Mouse (Mus musculus) left cerebral cortex, adult 6 months (tissue): Measurements from ENCODE around the gene C4b. TPM values are rescaled to one million over a fixed set of nuclear protein-coding genes. Genes with fewer than 3 reads are reported as not detected.

ENCODE experiments used
- long read RNA-seq, 2 experiments: library from polyadenylated mRNA; unstranded; transcript quantifications; one replicate each; pipeline ENCODE4 v2.0.0; 2019 to 2020
- polyA plus RNA-seq: library from polyadenylated mRNA; unstranded; fragments of <200 nt; fragmentation: Nextera tagmentation; gene quantifications from 2 replicates; pipeline ENCODE4 v1.2.3, GENCODE M21; 2021

Gene C4b
- polyA plus RNA-seq = 3.9 and 8.9 TPM in 2 replicates
- long read RNA-seq, experiment 1, full-length matches to known transcripts = 5 of 11 reads
- long read RNA-seq, experiment 1, partial matches to known transcripts = 5 of 11 reads
- long read RNA-seq, experiment 1, other reads (novel, unspliced or antisense) = 1 of 11 reads
- long read RNA-seq, experiment 2, partial matches to known transcripts = 8 of 8 reads
- long read RNA-seq, experiment 2, other reads (novel, unspliced or antisense) = 0 of 8 reads

GRCm38 (mm10) chr17:34743719-34744118 lies at the start of gene C4b:
Gene C4b (minus strand): TSS chr17:34743882.

Other genes starting within 250 kb of the C4b start
- gene Btnl6, start 226.5 kb downstream of the C4b start, polyA plus RNA-seq = not detected in 2 replicates
- gene Notch4, start 179.6 kb downstream of the C4b start, polyA plus RNA-seq = 0.38 and 2.3 TPM in 2 replicates
- gene Gpsm3, start 154.1 kb downstream of the C4b start, polyA plus RNA-seq = 0.33 and 1.7 TPM in 2 replicates
- gene Pbx2, start 152.6 kb downstream of the C4b start, polyA plus RNA-seq = 1.8 and 4.5 TPM in 2 replicates
- 0.64 and 0.85 TPM in 2 replicates for gene Ager, start 146.0 kb downstream of the C4b start, polyA plus RNA-seq
- 171 and 196 TPM in 2 replicates for gene Rnf5, start 140.2 kb downstream of the C4b start, polyA plus RNA-seq
- gene Agpat1, start 139.6 kb downstream of the C4b start, polyA plus RNA-seq = 68.0 and 88.2 TPM in 2 replicates
- gene Egfl8, start 127.9 kb downstream of the C4b start, polyA plus RNA-seq = 4.0 and 4.1 TPM in 2 replicates
- 6.5 and 13.9 TPM in 2 replicates for gene Ppt2, start 115.4 kb downstream of the C4b start, polyA plus RNA-seq
- gene Prrt1, start 114.3 kb downstream of the C4b start, polyA plus RNA-seq = 12.4 and 24.5 TPM in 2 replicates
- gene Fkbpl, start 99.1 kb downstream of the C4b start, polyA plus RNA-seq = 15.4 and 17.0 TPM in 2 replicates
- gene Atf6b, start 96.7 kb downstream of the C4b start, polyA plus RNA-seq = 25.6 and 45.1 TPM in 2 replicates
- gene Tnxb, start 73.3 kb downstream of the C4b start, polyA plus RNA-seq = 0.04 and 0.10 TPM in 2 replicates
- not detected in 2 replicates for gene Cyp21a1, start 60.7 kb upstream of the C4b start, polyA plus RNA-seq
- 60.8 and 64.9 TPM in 2 replicates for gene Stk19, start 93.1 kb upstream of the C4b start, polyA plus RNA-seq
- gene Dxo, start 93.1 kb upstream of the C4b start, polyA plus RNA-seq = 25.6 and 26.2 TPM in 2 replicates
- gene Skiv2l, start 106.3 kb upstream of the C4b start, polyA plus RNA-seq = 20.2 and 21.7 TPM in 2 replicates
- 34.1 and 37.6 TPM in 2 replicates for gene Nelfe, start 106.5 kb upstream of the C4b start, polyA plus RNA-seq
- gene Cfb, start 118.6 kb upstream of the C4b start, polyA plus RNA-seq = 0.39 and 0.50 TPM in 2 replicates
- 0.17 and 0.25 TPM in 2 replicates for gene Zbtb12, start 135.6 kb upstream of the C4b start, polyA plus RNA-seq
- not detected in 2 replicates for gene Gm20547, start 138.2 kb upstream of the C4b start, polyA plus RNA-seq
- gene C2, start 154.4 kb upstream of the C4b start, polyA plus RNA-seq = 2.7 and 3.3 TPM in 2 replicates
- 20.4 and 20.9 TPM in 2 replicates for gene Ehmt2, start 154.6 kb upstream of the C4b start, polyA plus RNA-seq
- gene Slc44a4, start 170.6 kb upstream of the C4b start, polyA plus RNA-seq = 0.48 TPM in 2 replicates
- gene Neu1, start 187.4 kb upstream of the C4b start, polyA plus RNA-seq = 30.2 and 37.0 TPM in 2 replicates
- 0.48 and 1.1 TPM in 2 replicates for gene Hspa1b, start 215.4 kb upstream of the C4b start, polyA plus RNA-seq
- not detected in 2 replicates for gene Gm20481, start 226.0 kb upstream of the C4b start, polyA plus RNA-seq
- 5.3 and 7.0 TPM in 2 replicates for gene Hspa1a, start 228.3 kb upstream of the C4b start, polyA plus RNA-seq
- 0.90 and 1.5 TPM in 2 replicates for gene Hspa1l, start 228.8 kb upstream of the C4b start, polyA plus RNA-seq
- 33.6 and 33.9 TPM in 2 replicates for gene Lsm2, start 238.0 kb upstream of the C4b start, polyA plus RNA-seq